In genomic region chr15:61168842-61169416, GRCm38 (mm10) we compare ENCODE assay signal across 14 mouse cellular contexts.
"Had no signal": no experiment of that assay in that cellular context is flagged by ENCODE, and none has a peak within 500 bp of the region (broad histone marks: within the 10 kb centered on the region; RNA-seq: fewer than 3 reads in every experiment).

No protein-coding gene starts in this region.

- ATAC-seq: liver, postnatal 0 days; midbrain, embryonic 13.5 days had no signal

- H3K36me3 ChIP-seq: limb, embryonic 10.5 days; liver, embryonic 13.5 days; lung, embryonic 15.5 days; midbrain, embryonic 13.5 days; neural tube, embryonic 15.5 days had no signal

- H3K27me3 ChIP-seq: liver, embryonic 13.5 days; lung, embryonic 15.5 days; midbrain, embryonic 13.5 days; neural tube, embryonic 15.5 days had no signal

- H3K4me1 ChIP-seq: limb, embryonic 10.5 days; liver, embryonic 13.5 days; midbrain, embryonic 13.5 days had no signal

- H3K27ac ChIP-seq: left cerebral cortex, adult 2 months; limb, embryonic 10.5 days; liver, embryonic 13.5 days; lung, embryonic 15.5 days; midbrain, embryonic 13.5 days; neural tube, embryonic 15.5 days had no signal

- H3K9me3 ChIP-seq: limb, embryonic 10.5 days; liver, embryonic 13.5 days; lung, embryonic 15.5 days; midbrain, embryonic 13.5 days; neural tube, embryonic 15.5 days had no signal

- H3K4me3 ChIP-seq: left cerebral cortex, adult 2 months; limb, embryonic 10.5 days; liver, embryonic 13.5 days; lung, embryonic 15.5 days; midbrain, embryonic 13.5 days; myocyte; neural tube, embryonic 15.5 days had no signal

- H3K9ac ChIP-seq: liver, embryonic 13.5 days; liver, postnatal 0 days; lung, embryonic 15.5 days; midbrain, embryonic 13.5 days; neural tube, embryonic 15.5 days had no signal

- H3K4me2 ChIP-seq: liver, embryonic 13.5 days; lung, embryonic 15.5 days; midbrain, embryonic 13.5 days; neural tube, embryonic 15.5 days had no signal

- DNase-seq: kidney, adult 11 months; kidney, postnatal 10 days; liver, embryonic 13.5 days; liver, postnatal 0 days; lung, postnatal 14 days; right cerebral cortex, adult 18-20 months; right cerebral cortex, postnatal 25 days; thymus, postnatal 4 days had no signal
